Mouse (Mus musculus) E14TG2a.4 (cell line): Measurements from ENCODE around the gene Egfl8.

Experiments used
- H3K27me3 ChIP-seq: 2 replicates; pipeline ENCODE4 v1.6.1; 2014; ENCODE audit warnings: low read length, control low read depth; ENCODE audit not compliant: insufficient read depth
- H3K36me3 ChIP-seq: 2 replicates; pipeline ENCODE4 v1.6.1; 2014; ENCODE audit warnings: low read length, control low read depth; ENCODE audit not compliant: insufficient read depth
- H3K4me1 ChIP-seq: replicated peaks from 2 replicates; pipeline ENCODE4 v1.6.1; 2014; ENCODE audit warnings: low read depth, low read length, control low read depth
- H3K4me3 ChIP-seq: replicated peaks from 2 replicates; pipeline ENCODE4 v1.5.1; 2014; ENCODE audit warnings: mild to moderate bottlenecking, low read length
- H3K9me3 ChIP-seq: 2 replicates; pipeline ENCODE4 v1.6.1; 2014; ENCODE audit warnings: low read length, control low read depth
- CTCF ChIP-seq: conservative IDR thresholded peaks from 2 replicates; pipeline ENCODE4 v1.5.1; 2014; ENCODE audit warnings: low read length
- NANOG ChIP-seq: IDR thresholded peaks from 2 replicates; pipeline ENCODE4 v1.6.1; 2014; ENCODE audit warnings: borderline replicate concordance, low read length, mixed read lengths
- POU5F1 ChIP-seq: IDR thresholded peaks from 2 replicates; pipeline ENCODE4 v1.6.1; 2014; ENCODE audit warnings: low read length, borderline replicate concordance

Gene Egfl8

GRCm38 (mm10) chr17:34645831-34646511, 30.2 kb upstream of the Egfl8 start:
- H3K4me3 ChIP-seq: peak overlapping the region; percentile 100
- H3K9me3 ChIP-seq: no peaks in the 10 kb centered on the region
- peaks cover 59% of the 10 kb centered on the region for H3K4me1 ChIP-seq
- peaks cover 34% of the 10 kb centered on the region for H3K36me3 ChIP-seq
- TF ChIP-seq POU5F1 (no peak), CTCF (no peak), NANOG (no peak)
- H3K27me3 ChIP-seq: no peaks in the 10 kb centered on the region

DNA sequence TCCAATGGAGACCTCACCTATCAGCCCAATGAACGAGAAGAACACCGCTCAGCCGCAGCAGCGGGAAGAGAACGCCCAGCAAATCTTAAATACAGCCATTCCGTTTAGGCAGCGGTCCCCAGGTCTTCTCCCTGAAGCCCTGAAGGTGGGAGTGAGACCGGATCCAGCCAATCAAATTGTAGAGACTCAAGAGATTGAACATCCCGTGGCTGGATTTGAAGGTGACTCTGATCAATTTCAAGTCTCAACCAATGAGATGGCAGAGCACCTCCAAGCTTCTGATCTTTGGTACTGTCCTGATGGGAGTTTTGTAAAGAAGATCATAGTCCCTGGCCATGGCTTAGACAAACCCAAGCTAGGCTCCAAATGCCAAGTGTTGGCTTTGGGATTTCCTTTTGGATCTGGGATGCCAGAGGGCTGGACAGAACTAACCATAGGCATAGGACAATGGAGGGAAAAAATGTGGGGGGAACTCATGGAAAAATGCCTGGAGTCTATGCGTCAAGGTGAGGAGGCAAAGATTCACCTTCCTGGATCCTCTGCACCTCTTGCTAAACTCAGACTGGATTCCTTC, 29.6 kb upstream of the Egfl8 start:
- Histone ChIP-seq H3K9me3 (no peaks in the 10 kb centered on the region), H3K36me3 (peaks cover 28% of the 10 kb centered on the region), H3K4me3 (peak overlapping the region; percentile 100), H3K4me1 (peaks cover 55% of the 10 kb centered on the region), H3K27me3 (no peaks in the 10 kb centered on the region)
- TF ChIP-seq CTCF (no peak), POU5F1 (no peak), NANOG (no peak)

DNA sequence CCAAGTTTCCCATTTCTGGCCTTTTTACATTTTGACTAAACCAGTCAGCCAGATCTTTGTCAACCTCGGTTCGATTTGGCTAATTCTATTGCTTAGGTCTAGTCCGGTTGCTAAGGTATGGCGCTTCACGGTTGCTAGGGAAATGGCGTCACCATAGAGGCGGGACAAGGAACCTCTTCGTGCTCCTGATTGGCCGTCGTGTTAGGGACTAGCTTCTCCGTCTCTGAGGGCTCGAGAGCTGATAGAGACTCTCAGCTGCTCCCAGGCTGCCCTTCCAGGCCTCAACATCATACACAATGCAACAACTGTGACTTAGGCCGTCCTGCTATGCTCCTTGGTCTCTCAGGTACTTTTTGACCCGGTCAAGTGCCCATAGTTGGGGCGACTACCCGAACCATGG, 28.8 kb upstream of the Egfl8 start, which contains the start of gene Fkbpl:
Gene Fkbpl (plus strand): TSS at position 157 of the 400 bp plus-strand sequence.
- Histone ChIP-seq H3K27me3 (no peaks in the 10 kb centered on the region), H3K9me3 (no peaks in the 10 kb centered on the region), H3K4me3 (peak within 1 kb of the TSS; percentile 100), H3K36me3 (peaks cover 21% of the 10 kb centered on the region), H3K4me1 (peaks cover 54% of the 10 kb centered on the region)
- no peak for TF ChIP-seq NANOG
- TF ChIP-seq POU5F1: no peak
- TF ChIP-seq CTCF: no peak

- Histone ChIP-seq H3K27me3 (no peaks in the 10 kb centered on the region), H3K4me1 (peaks cover 51% of the 10 kb centered on the region), H3K9me3 (no peaks in the 10 kb centered on the region), H3K36me3 (peaks cover 14% of the 10 kb centered on the region), H3K4me3 (no peak overlapping the region)
- TF ChIP-seq NANOG (no peak), CTCF (no peak)
Measured at GRCm38 (mm10) chr17:34643944-34644343, 28.2 kb upstream of the Egfl8 start.

DNA sequence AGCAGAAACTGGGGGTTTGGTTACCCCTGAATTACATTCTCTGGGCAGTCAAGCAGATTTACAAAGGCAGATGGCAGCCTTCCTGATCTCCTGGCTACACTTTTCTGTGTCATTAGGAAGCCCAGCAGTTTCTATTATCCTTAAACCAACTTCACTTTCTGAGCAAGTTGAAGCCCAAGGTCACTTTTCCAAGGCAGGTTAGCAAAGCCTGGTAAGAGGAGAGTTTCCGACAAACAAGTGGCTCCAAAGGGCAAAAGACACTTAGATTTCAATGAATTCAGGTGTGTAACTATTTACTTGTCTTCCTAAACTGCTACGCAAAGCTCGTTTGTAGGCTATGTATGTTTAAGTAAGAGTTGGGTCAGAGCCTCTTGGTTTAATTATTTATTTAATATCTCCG, 27.6 kb upstream of the Egfl8 start:
- Histone ChIP-seq H3K4me3 (no peak overlapping the region), H3K9me3 (no peaks in the 10 kb centered on the region), H3K27me3 (no peaks in the 10 kb centered on the region), H3K4me1 (peaks cover 46% of the 10 kb centered on the region), H3K36me3 (peaks cover 8% of the 10 kb centered on the region)
- TF ChIP-seq NANOG (no peak), CTCF (no peak), POU5F1 (no peak)

- TF ChIP-seq CTCF (no peak), POU5F1 (no peak), NANOG (no peak)
- Histone ChIP-seq H3K36me3 (peaks cover 4% of the 10 kb centered on the region; the same call in 1 of the 2 replicates), H3K4me1 (peaks cover 37% of the 10 kb centered on the region), H3K4me3 (no peak overlapping the region), H3K27me3 (peaks cover 6% of the 10 kb centered on the region; the same call in 1 of the 2 replicates), H3K9me3 (no peaks in the 10 kb centered on the region)
Measured at GRCm38 (mm10) chr17:34641945-34642344, 26.2 kb upstream of the Egfl8 start.

- Histone ChIP-seq H3K27me3 (peaks cover 6% of the 10 kb centered on the region; the same call in 1 of the 2 replicates), H3K4me3 (0 out of 2 replicates have a peak overlapping the region, but pooled peaks have one; percentile 4), H3K9me3 (no peaks in the 10 kb centered on the region), H3K4me1 (peaks cover 29% of the 10 kb centered on the region), H3K36me3 (peaks cover 4% of the 10 kb centered on the region; the same call in 1 of the 2 replicates)
- no peak for TF ChIP-seq NANOG
- no peak for TF ChIP-seq POU5F1
- TF ChIP-seq CTCF: no peak
Measured at GRCm38 (mm10) chr17:34640778-34641601, 25.2 kb upstream of the Egfl8 start.

DNA sequence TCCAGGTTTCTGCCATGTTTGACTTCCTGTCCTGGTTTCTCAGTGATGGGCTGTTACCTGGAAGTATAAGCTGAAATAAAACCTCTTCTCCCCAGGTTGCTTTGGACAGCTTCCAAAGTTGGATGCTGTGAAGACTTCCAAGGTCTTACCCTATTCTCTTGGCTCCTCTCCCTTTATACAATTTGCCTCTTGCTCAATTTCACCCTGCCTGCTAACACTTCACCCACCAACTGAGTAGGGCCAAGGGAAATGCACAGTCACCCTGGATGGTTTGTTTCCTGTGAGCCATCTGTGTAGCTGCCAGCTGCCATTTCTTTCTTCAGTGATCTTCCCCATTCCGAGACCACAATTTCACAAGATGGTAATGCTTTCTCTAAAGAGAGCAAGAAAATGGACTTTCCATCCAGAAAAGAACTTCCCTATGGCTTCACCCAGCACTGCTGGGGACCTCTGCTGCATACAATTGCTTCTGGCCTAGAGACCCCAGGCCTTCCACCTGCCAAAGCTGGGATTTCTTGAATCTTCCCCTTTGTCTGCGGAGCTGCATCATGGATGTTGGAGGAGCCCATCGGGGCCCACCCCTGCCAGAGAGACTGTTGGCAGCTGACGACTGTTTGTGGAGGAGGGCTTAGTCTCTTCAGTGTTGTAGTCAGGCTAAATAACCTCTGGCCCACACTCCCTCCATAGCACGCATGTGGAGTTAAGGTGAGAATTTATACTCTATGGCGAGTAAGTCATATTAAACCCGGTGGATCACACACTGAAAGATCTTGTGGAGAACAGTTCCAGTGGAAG, 23.9 kb upstream of the Egfl8 start:
- Histone ChIP-seq H3K4me3 (no peak overlapping the region), H3K36me3 (no peaks in the 10 kb centered on the region), H3K9me3 (no peaks in the 10 kb centered on the region), H3K4me1 (peaks cover 16% of the 10 kb centered on the region), H3K27me3 (peaks cover 6% of the 10 kb centered on the region; the same call in 1 of the 2 replicates)
- TF ChIP-seq NANOG (no peak), CTCF (no peak), POU5F1 (no peak)
